16 mouse cellular contexts compared by ENCODE assay signal in genomic region chr12:16276301-16276700, GRCm38 (mm10).
"Had no signal": no experiment of that assay in that cellular context is flagged by ENCODE, and none has a peak within 500 bp of the region (broad histone marks: within the 10 kb centered on the region; RNA-seq: fewer than 3 reads in every experiment).

No protein-coding gene starts in this region.

- H3K4me3 ChIP-seq: limb, embryonic 12.5 days; liver, embryonic 13.5 days; lung, embryonic 15.5 days; megakaryocyte, embryonic 14.5 days; midbrain, embryonic 15.5 days; neural tube, embryonic 12.5 days had no signal

- H3K36me3 ChIP-seq: limb, embryonic 12.5 days; liver, embryonic 13.5 days; lung, embryonic 15.5 days; midbrain, embryonic 15.5 days; neural tube, embryonic 12.5 days had no signal

- H3K4me2 ChIP-seq: limb, embryonic 12.5 days; liver, embryonic 13.5 days; lung, embryonic 15.5 days; midbrain, embryonic 11.5 days; midbrain, embryonic 15.5 days; neural tube, embryonic 12.5 days had no signal

- H3K27me3 ChIP-seq: limb, embryonic 12.5 days; liver, embryonic 13.5 days; lung, embryonic 15.5 days; megakaryocyte, embryonic 14.5 days; midbrain, embryonic 15.5 days; neural tube, embryonic 12.5 days had no signal

- H3K27ac ChIP-seq: limb, embryonic 12.5 days; liver, embryonic 13.5 days; lung, embryonic 15.5 days; macrophage; midbrain, embryonic 15.5 days; neural tube, embryonic 12.5 days had no signal

- H3K9ac ChIP-seq: limb, embryonic 12.5 days; liver, embryonic 13.5 days; liver, postnatal 0 days; lung, embryonic 15.5 days; midbrain, embryonic 15.5 days; neural tube, embryonic 12.5 days had no signal

- H3K4me1 ChIP-seq: limb, embryonic 12.5 days; liver, embryonic 13.5 days; lung, embryonic 15.5 days; megakaryocyte, embryonic 14.5 days; neural tube, embryonic 12.5 days had no signal

- DNase-seq: kidney, postnatal 25 days; layer of hippocampus, adult 9-11 months; layer of hippocampus, postnatal 36 days; liver; liver, embryonic 13.5 days; liver, postnatal 0 days; lung, postnatal 14 days; thymus, adult 18-20 months; thymus, postnatal 14 days had no signal

- H3K9me3 ChIP-seq: limb, embryonic 12.5 days; liver, embryonic 13.5 days; lung, embryonic 15.5 days; megakaryocyte, embryonic 14.5 days; midbrain, embryonic 15.5 days; neural tube, embryonic 12.5 days had no signal

- ATAC-seq: liver, postnatal 0 days had no signal
